Mouse (Mus musculus) erythroblast, embryonic 14.5 days (primary cell): ENCODE measurements at regions not wholly inside any gene's neighbourhood (a gene's known extent, or its start where the extent isn't known, plus 50 kb on each side); places are given as distances from the start of the nearest gene placed in this dataset.
A peak's percentile ranks its signal among the peaks of the same experiment; 100 is the strongest.

Experiments
- H3K27me3 ChIP-seq: 2 replicates; pipeline ENCODE4 v1.6.1; 2012; ENCODE audit warnings: inconsistent platforms; ENCODE audit not compliant: control insufficient read depth
- H3K36me3 ChIP-seq: 2 replicates; pipeline ENCODE4 v1.6.1; 2012; ENCODE audit warnings: mild to moderate bottlenecking, inconsistent platforms; ENCODE audit not compliant: control insufficient read depth
- H3K4me1 ChIP-seq: 2 replicates; pipeline ENCODE4 v1.6.1; 2012; ENCODE audit warnings: inconsistent platforms; ENCODE audit not compliant: control insufficient read depth
- H3K4me3 ChIP-seq: replicated peaks from 2 replicates; pipeline ENCODE3; 2012; ENCODE audit warnings: moderate library complexity, mild to moderate bottlenecking, inconsistent platforms
- H3K9me3 ChIP-seq: 2 replicates; pipeline ENCODE4 v1.6.1; 2012; ENCODE audit warnings: low read length, inconsistent platforms, mixed read lengths; ENCODE audit not compliant: control insufficient read depth
- GATA1 ChIP-seq: IDR thresholded peaks from 2 replicates; pipeline ENCODE4 v1.6.1; 2012; ENCODE audit warnings: low read length, inconsistent platforms, mixed read lengths
- TAL1 ChIP-seq: IDR thresholded peaks from 3 replicates; pipeline ENCODE4 v1.6.1; 2012; ENCODE audit warnings: low read length, inconsistent platforms, mixed read lengths

GRCm38 (mm10) chr8:76748471-76748870 is 150.8 kb upstream of the Nr3c2 start:
- H3K4me3 ChIP-seq, result no peak overlapping the region
- H3K9me3 ChIP-seq, result no peaks in the 10 kb centered on the region
- TF ChIP-seq GATA1 (no peak), TAL1 (no peak)
- H3K4me1 ChIP-seq, result no peaks in the 10 kb centered on the region
- H3K27me3 ChIP-seq, result no peaks in the 10 kb centered on the region
- no peaks in the 10 kb centered on the region for H3K36me3 ChIP-seq

GRCm38 (mm10) chr8:76750286-76750685 is 149.0 kb upstream of the Nr3c2 start:
- Histone ChIP-seq H3K4me3 (no peak overlapping the region), H3K27me3 (no peaks in the 10 kb centered on the region), H3K4me1 (no peaks in the 10 kb centered on the region), H3K9me3 (no peaks in the 10 kb centered on the region), H3K36me3 (no peaks in the 10 kb centered on the region)
- TF ChIP-seq TAL1 (no peak), GATA1 (no peak)

- H3K36me3 ChIP-seq, result no peaks in the 10 kb centered on the region
- TF ChIP-seq GATA1 (no peak), TAL1 (no peak)
- no peak overlapping the region for H3K4me3 ChIP-seq
- H3K27me3 ChIP-seq, result no peaks in the 10 kb centered on the region
- H3K9me3 ChIP-seq, result no peaks in the 10 kb centered on the region
- no peaks in the 10 kb centered on the region for H3K4me1 ChIP-seq
Observed at GRCm38 (mm10) chr8:76754166-76754565, 145.1 kb upstream of the Nr3c2 start.

- Histone ChIP-seq H3K4me3 (no peak overlapping the region), H3K9me3 (no peaks in the 10 kb centered on the region), H3K4me1 (no peaks in the 10 kb centered on the region), H3K36me3 (no peaks in the 10 kb centered on the region), H3K27me3 (no peaks in the 10 kb centered on the region)
- TF ChIP-seq TAL1, result no peak
- TF ChIP-seq GATA1, result no peak
Observed at GRCm38 (mm10) chr8:76764201-76764600, 135.0 kb upstream of the Nr3c2 start.

- H3K4me1 ChIP-seq, result no peaks in the 10 kb centered on the region
- H3K9me3 ChIP-seq, result no peaks in the 10 kb centered on the region
- H3K27me3 ChIP-seq, result no peaks in the 10 kb centered on the region
- no peak overlapping the region for H3K4me3 ChIP-seq
- no peaks in the 10 kb centered on the region for H3K36me3 ChIP-seq
- no peak for TF ChIP-seq GATA1
- no peak for TF ChIP-seq TAL1
Observed at GRCm38 (mm10) chr8:76768302-76768701, 130.9 kb upstream of the Nr3c2 start.

- Histone ChIP-seq H3K36me3 (no peaks in the 10 kb centered on the region), H3K9me3 (no peaks in the 10 kb centered on the region), H3K4me3 (no peak overlapping the region), H3K4me1 (no peaks in the 10 kb centered on the region), H3K27me3 (no peaks in the 10 kb centered on the region)
- no peak for TF ChIP-seq TAL1
- no peak for TF ChIP-seq GATA1
Observed at GRCm38 (mm10) chr8:76787744-76788143, 111.5 kb upstream of the Nr3c2 start.

- TF ChIP-seq GATA1 (no peak), TAL1 (0 out of 3 replicates have a peak, but pooled peaks have one; percentile 8)
- H3K4me3 ChIP-seq, result no peak overlapping the region
- H3K9me3 ChIP-seq, result no peaks in the 10 kb centered on the region; the same call in 1 of the 2 replicates
- no peaks in the 10 kb centered on the region for H3K27me3 ChIP-seq
- H3K36me3 ChIP-seq, result no peaks in the 10 kb centered on the region
- peaks cover 3% of the 10 kb centered on the region for H3K4me1 ChIP-seq
Observed at GRCm38 (mm10) chr8:76793891-76794290, 105.4 kb upstream of the Nr3c2 start.

- H3K4me3 ChIP-seq, result no peak overlapping the region
- no peaks in the 10 kb centered on the region for H3K36me3 ChIP-seq
- TF ChIP-seq TAL1, result no peak
- TF ChIP-seq GATA1, result no peak
- no peaks in the 10 kb centered on the region for H3K27me3 ChIP-seq
- no peaks in the 10 kb centered on the region; the same call in 1 of the 2 replicates for H3K9me3 ChIP-seq
- H3K4me1 ChIP-seq, result no peaks in the 10 kb centered on the region
Observed at GRCm38 (mm10) chr8:76799998-76800397, 99.2 kb upstream of the Nr3c2 start.

- no peaks in the 10 kb centered on the region for H3K27me3 ChIP-seq
- TF ChIP-seq GATA1 (no peak), TAL1 (no peak)
Observed at GRCm38 (mm10) chr8:76823456-76823855, 75.8 kb upstream of the Nr3c2 start.

More at GRCm38 (mm10) chr8:76823456-76823855, 75.8 kb upstream of the Nr3c2 start:
- Histone ChIP-seq H3K4me3 (no peak overlapping the region), H3K36me3 (no peaks in the 10 kb centered on the region), H3K4me1 (no peaks in the 10 kb centered on the region), H3K9me3 (no peaks in the 10 kb centered on the region)
